Mouse (Mus musculus): ENCODE measurements around the gene Olfr490.

GRCm38 (mm10) chr7:108323574-108323973 lies 34.8 kb upstream of the Olfr490 start, which contains the start of gene Olfr492:
- no peak for TF ChIP-seq CTCF (IDR thresholded peaks at IDR 0.05; ENCODE audit: low read depth)
- TF ChIP-seq EP300 (optimal IDR thresholded peaks at IDR 0.05): no peak
